Mouse (Mus musculus) heart, postnatal 0 days (tissue): ENCODE data around the gene Hist1h3d.
"Not testable (repeated sequence)": the region's sequence is repeated elsewhere in the genome, so short reads cannot be mapped to it uniquely, and the experiment has no call there.

Source experiments
- CTCF ChIP-seq: IDR thresholded peaks from 2 replicates; pipeline ENCODE4 v1.5.1; 2016; ENCODE audit warnings: antibody characterized with exemption, control low read depth, low read depth
- EP300 ChIP-seq: IDR thresholded peaks from 2 replicates; pipeline ENCODE4 v1.6.1; 2016; ENCODE audit warnings: antibody characterized with exemption, low read depth

DNA sequence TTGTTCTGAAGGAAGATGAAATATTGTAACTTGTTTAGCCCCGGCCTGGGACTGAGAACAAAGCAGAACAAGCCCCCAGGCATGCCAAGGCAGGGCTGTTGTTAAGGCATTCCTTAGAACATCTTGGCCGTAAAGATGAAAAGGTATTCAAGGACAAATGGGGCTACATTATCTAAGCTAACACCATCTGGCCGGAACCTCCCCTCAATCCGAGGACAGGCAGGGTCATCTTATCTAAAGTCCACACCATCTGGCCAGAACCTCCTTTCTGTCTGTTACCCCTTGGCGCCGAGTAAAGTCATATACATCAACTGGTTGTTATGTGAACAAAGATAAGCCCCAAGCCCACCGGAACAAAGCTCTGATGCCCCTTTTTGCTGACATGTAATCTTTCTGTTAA, 16.3 kb downstream of the Hist1h3d start:
- not testable (repeated sequence) for TF ChIP-seq CTCF, EP300
